Mouse (Mus musculus) cerebellum, adult 2 months (tissue): Measurements from ENCODE around the gene Ccni.

Source experiments
- CTCF ChIP-seq: fragments of 200-500 bp; IDR thresholded peaks from 2 replicates; pipeline ENCODE4 v1.5.1; 2011; ENCODE audit warnings: low read depth, mild to moderate bottlenecking, control low read depth, low read length, moderate library complexity, borderline replicate concordance; ENCODE audit not compliant: insufficient read depth
- POLR2A ChIP-seq: fragments of 200-500 bp; IDR thresholded peaks from 2 replicates; pipeline ENCODE4 v1.6.1; 2011; ENCODE audit warnings: low read length, control low read depth, borderline replicate concordance; ENCODE audit not compliant: insufficient read depth

DNA sequence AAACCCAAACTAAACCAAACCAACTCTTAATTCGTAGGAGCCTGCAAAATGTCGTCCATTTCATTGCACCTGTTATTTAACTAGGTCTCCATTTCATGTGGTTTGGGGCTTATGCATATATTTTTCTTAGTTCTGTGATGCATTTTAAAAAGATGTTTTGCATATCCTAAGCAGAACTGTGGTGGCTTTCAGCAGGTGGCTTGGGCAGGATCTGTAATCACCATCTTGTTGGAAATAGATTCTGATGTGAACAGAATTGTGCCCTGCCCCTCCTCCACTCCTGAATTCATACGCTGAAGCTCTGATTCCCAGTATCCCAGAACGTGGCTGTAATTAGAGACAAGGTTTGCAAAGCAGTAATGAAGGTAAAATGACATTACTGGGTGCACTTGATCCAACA is 27.8 kb upstream of the Ccni start:
- no peak for TF ChIP-seq CTCF
- no peak for TF ChIP-seq POLR2A
